ENCODE assay signal across 18 mouse cellular contexts in the genomic region with DNA sequence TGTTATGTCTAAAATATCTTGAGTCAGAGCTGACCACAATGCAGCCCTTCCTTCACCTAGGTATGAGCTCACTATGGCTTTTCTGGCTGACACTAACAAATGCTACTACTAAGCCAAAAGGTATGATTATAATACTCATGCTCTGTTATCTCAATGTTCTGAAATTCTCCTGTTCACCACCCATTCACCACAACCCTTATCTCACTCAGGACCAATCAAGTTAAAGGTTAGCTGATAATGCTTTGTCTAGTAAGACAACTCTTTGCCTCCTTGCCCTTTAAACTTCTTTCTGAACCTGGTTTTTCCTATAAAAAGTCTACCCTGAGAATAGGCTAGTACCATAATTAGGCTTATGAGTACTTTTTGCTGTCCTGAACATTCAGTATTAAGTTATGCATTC.
"Had no signal": no experiment of that assay in that cellular context is flagged by ENCODE, and none has a peak within 500 bp of the region (broad histone marks: within the 10 kb centered on the region; RNA-seq: fewer than 3 reads in every experiment).

No protein-coding gene starts in this region.

- DNase-seq: liver, postnatal 0 days; lung, adult 2 months; lung, postnatal 14 days; lung, postnatal 36 days; right cerebral cortex, postnatal 25 days; right cerebral cortex, postnatal 4 days; spleen, adult 18-20 months; thymus, adult 2 months; thymus, postnatal 25 days had no signal

- H3K36me3 ChIP-seq: liver, embryonic 15.5 days; lung, embryonic 15.5 days; midbrain, embryonic 10.5 days; midbrain, embryonic 12.5 days; midbrain, embryonic 15.5 days; neural tube, embryonic 12.5 days had no signal

- H3K27ac ChIP-seq: liver, embryonic 15.5 days; lung, embryonic 15.5 days; macrophage; midbrain, embryonic 10.5 days; midbrain, embryonic 12.5 days; midbrain, embryonic 15.5 days; neural tube, embryonic 12.5 days had no signal

- H3K9me3 ChIP-seq: liver, embryonic 15.5 days; lung, embryonic 15.5 days; midbrain, embryonic 10.5 days; midbrain, embryonic 12.5 days; midbrain, embryonic 15.5 days; neural tube, embryonic 12.5 days had no signal

- H3K4me1 ChIP-seq: liver, embryonic 15.5 days; lung, embryonic 15.5 days; megakaryocyte, embryonic 14.5 days; midbrain, embryonic 12.5 days; midbrain, embryonic 15.5 days; neural tube, embryonic 12.5 days had no signal

- H3K9ac ChIP-seq: liver, embryonic 15.5 days; liver, postnatal 0 days; lung, embryonic 15.5 days; midbrain, embryonic 12.5 days; midbrain, embryonic 15.5 days; neural tube, embryonic 12.5 days had no signal

- ATAC-seq: liver, postnatal 0 days; lung, postnatal 0 days; midbrain, embryonic 15.5 days had no signal

- H3K4me3 ChIP-seq: liver, embryonic 15.5 days; lung, embryonic 15.5 days; megakaryocyte, embryonic 14.5 days; midbrain, embryonic 10.5 days; midbrain, embryonic 12.5 days; midbrain, embryonic 15.5 days; neural tube, embryonic 12.5 days had no signal

- H3K27me3 ChIP-seq: liver, embryonic 15.5 days; lung, embryonic 15.5 days; midbrain, embryonic 12.5 days; midbrain, embryonic 15.5 days; neural tube, embryonic 12.5 days had no signal

- H3K4me2 ChIP-seq: liver, embryonic 15.5 days; lung, embryonic 15.5 days; midbrain, embryonic 12.5 days; midbrain, embryonic 15.5 days; neural tube, embryonic 12.5 days had no signal
